Mouse (Mus musculus) thymus, adult 2 months (tissue): ENCODE results near the gene Lrrc25.

Experiments
- CTCF ChIP-seq: fragments of 200-500 bp; IDR thresholded peaks from 2 replicates; pipeline ENCODE4 v1.5.1; 2012; ENCODE audit warnings: mild to moderate bottlenecking, control low read depth, low read length, moderate library complexity, borderline replicate concordance; ENCODE audit not compliant: control insufficient read depth, poor library complexity, insufficient read depth; ENCODE audit errors: extremely low read depth
- POLR2A ChIP-seq: fragments of 200-500 bp; IDR thresholded peaks from 2 replicates; pipeline ENCODE4 v1.6.1; 2012; ENCODE audit warnings: mild to moderate bottlenecking, low read length, control low read depth, moderate library complexity; ENCODE audit not compliant: control insufficient read depth, poor library complexity, insufficient read depth; ENCODE audit errors: extremely low read depth

DNA sequence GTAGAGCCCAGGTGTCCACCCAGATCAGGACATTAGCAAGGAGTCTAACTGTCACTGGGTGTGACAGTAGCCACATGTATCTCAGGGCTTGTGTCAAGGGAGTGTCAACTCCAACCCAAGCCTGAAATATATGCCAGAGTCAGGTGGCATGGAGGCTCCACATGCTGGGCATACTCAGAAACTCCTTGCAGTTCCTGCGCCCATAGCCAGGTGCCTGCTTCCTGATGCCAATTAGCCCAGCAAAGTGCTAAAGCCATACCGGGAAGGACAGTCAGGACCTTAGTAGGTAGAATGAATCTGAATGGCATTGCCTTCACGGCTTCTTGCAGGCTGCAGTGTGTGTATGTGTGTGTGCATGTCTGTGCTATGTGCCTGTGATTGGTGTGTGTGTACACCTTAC lies 38.7 kb upstream of the Lrrc25 start:
- TF ChIP-seq POLR2A (no peak), CTCF (no peak)
